Mouse (Mus musculus) layer of hippocampus, postnatal 14 days (tissue): ENCODE measurements at regions not wholly inside any gene's neighbourhood (a gene's known extent, or its start where the extent isn't known, plus 50 kb on each side); places are given as distances from the start of the nearest gene placed in this dataset.

Experiments
- DNase-seq, 2 experiments: peaks; one replicate each; pipeline ENCODE4 v3.0.0; 2021 to 2022; ENCODE audit warnings: low spot score in 2 of 2, mixed read lengths in 1 of 2

DNA sequence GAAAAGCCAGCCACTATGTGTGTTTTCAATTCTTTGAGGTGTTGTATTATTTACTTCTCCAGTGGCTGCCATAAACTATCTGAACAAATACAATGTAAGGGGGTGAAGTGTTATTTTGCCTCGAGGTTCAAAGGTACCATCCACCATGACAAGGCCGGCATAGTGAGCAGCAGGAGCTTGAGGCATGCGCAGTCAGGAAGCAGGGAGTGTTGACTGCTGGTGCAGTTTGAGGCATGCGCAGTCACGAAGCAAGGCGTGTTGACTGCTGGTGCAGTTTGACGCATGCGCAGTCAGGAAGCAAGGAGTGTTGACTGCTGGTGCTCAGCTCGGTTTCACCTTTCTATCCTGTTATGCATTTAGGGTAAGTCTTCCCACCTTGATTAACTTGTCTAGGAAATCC is 184.9 kb upstream of the Eci2 start:
- no peak for DNase-seq

DNA sequence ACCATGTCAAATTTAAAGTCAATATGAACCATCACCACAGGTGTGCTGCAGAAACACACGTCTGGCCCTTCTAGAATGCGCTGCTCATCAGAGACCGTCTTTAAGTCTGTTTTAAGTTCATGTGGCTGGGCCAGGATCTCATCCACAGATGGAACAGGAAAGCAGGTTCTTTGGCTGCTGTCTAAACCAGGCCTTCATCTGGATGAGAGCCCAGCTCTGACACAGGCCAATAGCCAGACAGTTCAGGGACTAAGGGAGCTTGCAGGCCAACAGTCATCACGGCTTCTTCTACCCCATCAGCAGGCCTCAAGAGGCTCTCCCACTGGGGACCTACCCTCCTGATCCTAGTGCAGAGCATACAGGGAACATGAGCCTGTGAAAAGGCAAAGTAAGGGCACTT is 185.4 kb upstream of the Eci2 start:
- DNase-seq = no peak

DNA sequence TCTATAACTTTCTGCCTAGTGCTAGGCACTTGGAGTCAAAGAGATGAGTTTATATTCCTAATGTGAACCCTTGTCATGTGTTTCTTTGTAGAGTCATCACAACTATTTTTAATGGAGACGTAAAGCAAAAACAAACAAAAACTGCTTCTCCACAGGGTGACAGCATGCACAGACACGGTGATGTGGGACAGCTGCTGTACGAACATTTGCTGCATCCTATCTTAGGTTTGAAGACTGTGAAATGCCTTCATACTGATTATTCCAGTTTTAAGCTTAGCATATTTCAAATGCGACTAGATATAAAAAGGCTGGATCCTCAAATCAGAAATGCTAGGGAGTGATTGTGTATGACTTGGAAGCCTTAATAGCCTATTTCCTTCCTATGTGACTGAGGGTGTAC is 187.3 kb upstream of the Eci2 start:
- DNase-seq = no peak

DNA sequence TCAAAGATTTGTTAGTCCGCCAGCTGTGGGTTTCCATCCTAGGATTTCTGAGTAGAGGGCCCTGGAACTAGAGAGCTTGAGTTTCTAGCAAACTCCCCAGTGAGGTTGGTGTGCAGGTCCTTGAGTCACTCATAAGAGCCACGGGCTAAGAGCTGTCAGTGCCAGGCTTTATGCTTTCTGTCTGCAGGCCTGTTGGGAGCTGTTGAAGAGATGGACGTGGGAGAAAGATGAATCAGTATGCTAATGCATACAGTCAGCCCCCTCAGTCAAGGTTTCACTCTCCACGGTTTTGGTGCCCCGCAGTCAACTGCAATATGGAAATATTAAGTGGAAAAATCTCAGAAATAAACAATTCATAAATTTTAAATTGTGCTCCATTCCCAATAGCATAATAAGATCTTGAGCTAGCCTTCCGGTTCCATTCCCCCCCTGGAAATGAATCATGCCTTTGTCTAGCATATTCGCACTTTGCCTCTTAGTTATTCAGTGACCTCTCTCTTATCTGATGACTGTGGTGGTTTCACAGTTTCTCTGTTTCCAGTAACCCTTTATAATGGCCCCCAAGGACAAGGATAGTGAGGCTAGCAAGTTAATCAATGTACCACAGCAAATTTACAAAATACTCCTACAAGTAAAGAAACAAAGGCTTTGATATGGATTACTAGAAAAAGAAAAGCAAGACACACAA is 199.4 kb upstream of the Eci2 start:
- no peak for DNase-seq

DNA sequence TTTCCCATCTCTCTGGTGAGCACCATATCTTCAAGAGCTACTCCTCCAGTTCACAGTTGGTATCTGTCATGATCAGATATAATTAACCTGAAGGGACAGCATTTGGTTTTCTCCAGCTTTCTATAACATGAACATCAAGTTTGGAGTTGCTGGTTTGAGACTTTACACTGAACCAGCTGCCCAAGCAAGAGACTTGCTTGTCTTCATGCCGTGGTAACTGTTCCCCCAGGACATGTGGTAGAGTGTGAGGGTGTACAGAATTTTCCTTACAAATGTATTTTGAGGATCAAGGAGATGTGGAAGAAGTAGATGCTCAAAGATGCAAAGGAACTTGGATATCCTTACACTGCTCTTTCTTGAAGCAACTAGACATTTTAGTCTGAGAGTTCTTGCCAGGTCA is 200.0 kb upstream of the Eci2 start:
- no peak for DNase-seq

DNA sequence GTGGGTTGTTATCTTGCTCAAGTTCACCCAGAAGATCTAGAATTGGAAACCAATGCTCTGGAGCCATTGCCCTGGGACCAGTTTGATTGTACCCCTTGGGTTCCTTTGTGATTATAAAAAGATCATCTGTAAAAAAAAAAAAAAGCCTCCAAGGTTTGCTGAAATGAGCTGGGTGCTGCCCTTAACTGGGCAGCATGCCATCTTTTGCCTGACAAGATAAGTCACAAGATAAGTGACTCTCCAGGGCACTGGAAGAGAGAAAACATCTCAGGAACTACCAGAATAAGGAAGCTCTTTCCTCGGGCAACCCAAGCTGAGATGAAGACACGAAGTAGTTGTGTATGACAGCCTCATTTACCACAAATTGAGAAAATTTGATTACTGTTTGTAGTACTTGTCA is 202.7 kb upstream of the Eci2 start:
- no peak for DNase-seq

DNA sequence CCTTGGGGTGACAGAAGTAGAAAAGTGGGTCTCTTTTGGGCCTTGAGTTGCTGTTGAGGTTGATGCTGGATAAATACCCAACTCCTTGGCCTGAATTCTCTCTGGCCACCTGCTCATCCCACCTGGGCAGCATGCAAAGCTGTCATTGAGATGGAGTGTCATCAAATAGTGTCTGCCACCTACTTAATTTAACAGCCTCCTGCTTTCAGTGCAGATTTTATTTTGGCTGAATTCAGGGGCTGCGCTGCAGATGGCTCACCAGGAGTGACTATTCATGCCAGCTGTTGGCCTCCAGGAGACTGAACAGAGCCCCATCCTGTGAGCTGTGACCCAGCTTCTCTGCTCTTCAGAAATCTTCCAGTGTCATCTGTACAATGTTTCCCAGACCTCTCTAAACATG is 206.7 kb upstream of the Eci2 start:
- peak in 1 of 2 experiments; percentile 6 for DNase-seq

DNA sequence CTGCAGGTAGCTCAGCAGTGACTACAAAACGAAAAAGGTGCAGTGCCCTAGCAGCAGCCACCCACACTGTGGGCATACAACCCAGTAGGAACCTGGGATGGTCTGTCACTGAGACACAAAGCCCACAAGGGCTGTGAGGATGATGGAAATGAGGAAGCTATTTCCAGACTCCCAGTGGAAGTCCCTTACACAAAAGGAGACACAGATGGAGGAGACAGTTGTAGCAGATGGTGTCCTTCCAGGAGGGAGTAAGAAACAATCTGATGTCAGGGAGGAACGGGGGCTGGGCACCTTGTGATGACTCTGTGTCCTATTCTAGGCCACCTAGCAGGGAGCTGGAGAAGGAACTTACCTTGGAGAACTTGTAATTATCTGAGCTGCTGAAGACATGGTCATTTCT is 214.5 kb upstream of the Eci2 start:
- DNase-seq = no peak

DNA sequence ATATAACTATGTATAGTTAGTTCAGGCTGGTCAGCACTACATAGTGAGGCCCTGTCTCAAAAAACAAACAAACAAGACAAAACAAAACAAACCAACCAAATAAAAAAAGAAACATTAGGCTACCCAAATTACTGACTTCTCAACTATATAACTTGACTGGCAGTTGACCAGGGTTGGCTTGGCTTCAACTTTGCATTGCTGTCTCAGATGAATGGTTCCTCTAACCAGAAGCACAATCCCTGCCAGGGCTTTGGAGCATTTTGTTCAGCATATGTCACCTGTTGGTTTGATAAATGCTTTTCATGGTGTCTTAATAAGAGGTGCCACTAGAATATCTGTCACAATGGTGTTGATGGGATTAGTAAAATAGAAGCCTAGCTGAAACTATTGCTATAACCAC is 217.1 kb upstream of the Eci2 start:
- no peak for DNase-seq

DNA sequence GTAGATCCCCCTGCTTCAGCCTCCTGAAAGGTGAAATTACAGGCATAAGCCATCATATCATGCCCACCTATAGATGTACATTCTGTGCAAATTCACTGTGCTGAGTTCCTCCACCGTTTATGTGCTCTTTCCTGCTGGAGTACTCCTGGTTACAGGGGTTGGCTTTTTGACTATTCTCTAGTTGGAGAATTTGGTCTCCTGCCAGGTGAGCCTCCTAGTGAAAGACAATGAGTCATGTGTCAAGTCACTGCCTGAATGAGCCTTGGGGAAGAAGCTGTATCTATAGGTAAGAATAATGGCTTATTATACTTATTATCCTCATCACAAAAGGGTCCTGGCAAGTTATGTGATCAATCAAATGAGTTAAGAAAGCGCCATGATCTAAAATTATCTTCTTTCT is 230.5 kb upstream of the Eci2 start:
- no peak for DNase-seq

DNA sequence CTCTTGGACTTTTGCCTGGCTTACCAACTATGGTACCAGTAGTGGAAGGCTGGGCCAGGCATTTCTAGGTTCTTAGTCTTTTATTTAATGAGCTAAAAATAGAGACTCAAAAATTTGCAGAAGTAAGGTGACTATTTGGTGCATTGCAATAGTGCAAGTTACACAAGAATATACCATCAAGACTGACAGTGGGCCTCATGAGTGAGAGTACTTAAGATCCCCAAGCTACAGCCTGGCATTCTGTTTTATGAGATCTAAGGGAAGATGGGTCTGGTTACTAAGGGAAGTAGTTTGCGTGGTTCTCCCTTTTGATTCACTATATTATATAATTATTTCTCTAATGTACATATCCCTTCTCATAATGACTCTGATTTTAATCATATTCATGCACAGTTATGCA is 231.8 kb upstream of the Eci2 start:
- DNase-seq = no peak

DNA sequence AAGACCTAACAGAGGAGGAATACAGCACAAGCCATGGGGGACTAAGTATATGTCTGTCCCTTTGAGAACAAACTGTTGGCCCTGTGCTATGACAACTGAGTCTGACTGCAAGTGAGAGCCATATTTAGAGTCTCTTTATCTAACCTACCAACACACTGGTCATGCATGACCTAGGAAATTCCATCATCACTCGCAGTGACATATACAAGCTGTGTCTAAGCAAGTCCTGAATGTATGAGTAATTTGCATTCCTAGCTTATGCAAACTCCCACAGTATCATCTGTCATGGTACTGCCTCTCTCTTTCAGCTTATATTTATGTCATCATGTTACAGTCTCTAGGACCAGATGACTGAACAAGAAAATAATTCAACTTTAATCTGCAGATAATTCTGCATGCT is 257.1 kb upstream of the Eci2 start:
- no peak for DNase-seq

DNA sequence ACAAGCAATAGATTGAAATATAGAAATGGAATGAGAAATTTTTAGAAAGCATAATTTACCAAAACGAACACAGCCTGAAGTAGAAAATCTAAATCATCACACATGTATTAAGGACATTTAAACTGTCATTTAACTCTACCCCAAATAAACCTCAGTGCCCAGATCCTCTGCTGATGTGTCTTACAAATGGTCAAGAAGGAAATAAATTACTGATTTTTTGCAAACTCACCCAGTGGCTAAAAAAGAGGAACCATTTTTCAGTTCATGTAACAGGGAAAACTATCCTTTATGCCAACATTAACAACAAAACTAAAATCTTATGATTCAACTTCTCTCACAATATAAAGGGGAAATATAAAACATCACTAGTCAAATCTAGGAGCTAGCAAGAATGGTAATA is 275.2 kb upstream of the Eci2 start:
- no peak for DNase-seq

DNA sequence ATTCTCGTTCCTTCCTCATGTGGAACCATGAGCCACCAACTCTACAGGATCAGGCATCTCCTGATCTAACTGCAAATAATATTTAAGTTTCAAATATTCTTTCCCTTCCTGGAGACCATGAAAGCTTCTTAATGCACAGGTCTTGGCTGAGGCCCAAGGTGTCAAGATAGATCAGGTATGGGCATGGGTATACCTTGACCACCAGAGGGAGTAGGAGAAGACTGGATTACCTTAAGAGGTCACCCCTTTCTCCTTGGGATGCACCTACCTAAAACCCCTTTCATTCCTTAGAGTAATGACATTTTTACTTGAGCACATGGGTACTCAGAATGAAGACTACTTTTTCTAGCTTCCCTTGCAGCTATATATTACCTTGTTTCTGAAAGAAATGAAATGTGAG is 289.9 kb upstream of the Eci2 start:
- no peak for DNase-seq

DNA sequence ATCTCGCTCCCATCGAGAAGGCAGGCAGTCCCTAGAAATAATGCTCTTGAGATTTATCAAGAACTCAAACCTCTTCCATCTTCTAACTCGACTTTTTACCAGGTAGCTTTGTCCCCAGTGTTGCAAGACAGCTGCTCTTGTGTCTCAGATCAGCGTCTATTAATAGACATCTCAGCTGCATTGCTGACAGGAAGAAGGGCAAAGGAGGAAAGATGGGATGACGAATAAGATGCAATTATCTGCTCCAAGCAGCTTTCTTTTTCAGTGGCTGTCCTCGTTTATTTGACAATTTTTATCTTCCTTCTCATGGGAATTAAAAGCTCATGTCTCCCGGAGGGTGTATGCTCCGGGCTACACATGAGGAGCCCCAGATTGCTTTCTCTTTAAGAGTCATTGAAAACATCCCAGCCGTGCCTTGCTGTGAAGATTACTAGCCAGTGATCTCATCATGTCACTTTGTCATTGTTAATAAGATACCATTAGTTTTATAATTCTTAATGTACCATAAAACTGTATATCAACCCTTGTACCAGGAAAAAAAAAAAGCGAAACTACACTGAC is 299.9 kb upstream of the Eci2 start:
- no peak for DNase-seq

DNA sequence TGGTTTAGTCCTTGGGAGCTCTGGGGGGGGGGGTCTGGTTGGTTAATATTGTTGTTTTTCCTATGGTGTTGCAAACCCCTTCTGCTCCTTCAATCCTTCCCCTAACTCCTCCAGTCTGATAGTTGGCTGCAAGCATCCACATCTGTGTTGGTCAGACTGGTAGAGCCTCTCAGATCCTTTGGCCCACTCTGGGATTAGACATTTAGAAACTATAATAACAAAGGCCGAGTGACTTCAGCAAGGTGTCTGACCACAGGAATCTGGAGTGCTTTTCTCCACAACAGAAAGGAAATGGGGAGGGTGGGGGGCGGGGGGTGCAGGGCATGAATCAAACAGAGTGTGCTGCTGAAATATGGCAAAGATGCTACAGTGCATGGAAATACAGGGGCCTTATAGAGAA is 301.4 kb upstream of the Eci2 start:
- no peak for DNase-seq

DNA sequence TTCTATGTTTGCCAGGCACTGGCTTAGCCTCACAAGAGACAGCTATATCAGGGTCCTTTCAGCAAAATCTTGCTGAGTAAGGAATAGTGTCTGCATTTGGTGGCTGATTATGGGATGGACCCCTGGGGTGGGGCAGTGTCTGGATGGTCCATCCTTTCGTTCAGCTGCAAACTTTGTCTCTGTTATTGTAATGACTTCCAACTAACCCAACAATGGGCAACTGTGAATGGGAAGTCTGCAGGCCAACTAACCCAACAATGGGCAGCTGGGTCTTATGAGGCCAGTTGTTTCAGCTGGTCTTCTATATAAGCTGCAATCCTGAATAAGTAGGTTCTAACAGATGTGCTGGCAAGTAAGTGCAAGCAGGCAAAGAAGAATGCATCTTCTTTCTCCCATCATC is 304.0 kb upstream of the Eci2 start:
- DNase-seq = no peak

DNA sequence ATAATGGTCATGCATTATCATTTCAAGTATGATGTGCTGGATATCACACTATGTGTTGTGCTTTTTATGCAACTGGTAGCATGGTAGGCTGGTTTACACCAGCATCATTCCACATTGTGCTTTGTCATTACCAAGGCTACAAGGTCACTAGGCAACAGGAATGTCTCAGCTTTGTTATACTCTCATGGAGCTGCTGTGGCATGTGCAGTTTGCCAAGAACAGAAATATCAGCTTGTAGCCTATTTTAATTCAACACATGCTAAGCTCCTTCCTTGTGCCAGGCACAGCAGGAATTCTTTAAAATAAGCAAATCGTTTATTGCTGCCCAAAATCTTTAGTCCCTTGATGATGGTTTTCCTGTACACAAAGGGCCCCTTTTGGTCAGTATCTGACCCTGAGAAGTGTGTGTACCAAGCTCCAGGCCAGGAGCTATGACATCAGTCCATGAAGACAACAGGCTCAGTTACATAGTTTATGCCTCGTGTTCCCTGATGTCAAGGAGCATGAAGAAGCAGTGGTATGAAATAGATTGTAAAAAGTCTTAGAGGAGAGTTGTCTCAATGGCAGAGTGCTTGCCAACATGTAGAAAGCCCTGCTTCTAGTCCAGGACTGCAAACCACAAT is 314.0 kb upstream of the Cdyl start:
- peak; percentile 21 to 63 for DNase-seq

DNA sequence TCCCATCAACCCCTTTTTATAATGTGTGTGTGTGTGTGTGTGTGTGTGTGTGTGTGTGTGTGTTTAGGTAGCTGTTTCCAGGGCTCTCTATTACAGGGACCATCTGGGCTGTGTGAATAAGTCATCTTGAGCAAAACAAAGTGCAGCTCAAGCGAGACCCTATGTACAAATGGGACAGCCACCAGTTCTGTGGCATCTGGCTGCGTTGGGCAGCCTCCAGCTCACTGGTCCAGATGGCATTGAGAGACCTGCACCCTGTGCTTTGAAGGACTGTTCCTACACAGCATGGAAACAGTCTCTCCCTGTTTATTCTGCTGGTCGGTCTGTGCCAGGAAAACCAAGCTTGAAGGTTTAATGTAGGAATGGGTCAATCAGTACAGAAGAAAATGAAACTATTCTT is 311.4 kb upstream of the Cdyl start:
- DNase-seq = peak; percentile 33 to 41

DNA sequence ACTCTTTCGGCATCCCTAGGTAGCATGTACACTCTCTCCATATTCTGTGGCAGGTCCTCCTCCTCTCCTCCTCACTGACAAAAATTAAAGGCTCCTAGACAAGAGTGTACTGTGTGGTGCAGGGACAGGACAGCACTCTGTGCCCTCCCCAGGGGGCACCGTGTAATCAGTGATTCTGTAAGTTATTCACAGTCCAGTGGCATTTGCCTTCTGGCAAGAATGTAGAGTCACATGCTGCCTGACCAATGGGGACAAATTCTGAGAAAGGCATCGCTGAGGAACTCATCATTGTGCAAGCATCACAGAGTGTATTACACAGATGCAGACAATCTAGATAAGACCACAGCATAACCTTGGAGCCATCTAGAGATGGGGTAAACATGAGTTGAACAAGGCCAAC is 300.3 kb upstream of the Cdyl start:
- DNase-seq = no peak

DNA sequence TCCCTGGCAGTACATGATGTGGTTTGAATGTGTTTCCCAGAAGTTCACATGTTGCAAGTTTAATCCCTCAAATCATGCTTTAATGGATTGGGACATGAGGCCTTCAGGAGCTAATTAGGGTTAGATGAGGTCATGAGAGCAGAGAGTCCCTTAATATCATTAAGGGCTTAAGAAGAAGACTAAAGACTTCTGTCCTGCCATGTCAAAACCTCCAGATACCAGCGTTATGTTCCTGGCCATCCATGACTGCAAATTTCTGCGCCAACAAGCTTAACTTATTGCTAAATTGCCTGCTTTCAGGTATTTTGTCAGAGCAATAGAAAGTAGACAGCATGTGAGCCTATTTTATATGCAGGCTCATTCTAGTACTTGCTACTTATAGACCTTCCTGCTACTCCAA is 282.1 kb upstream of the Cdyl start:
- no peak for DNase-seq

DNA sequence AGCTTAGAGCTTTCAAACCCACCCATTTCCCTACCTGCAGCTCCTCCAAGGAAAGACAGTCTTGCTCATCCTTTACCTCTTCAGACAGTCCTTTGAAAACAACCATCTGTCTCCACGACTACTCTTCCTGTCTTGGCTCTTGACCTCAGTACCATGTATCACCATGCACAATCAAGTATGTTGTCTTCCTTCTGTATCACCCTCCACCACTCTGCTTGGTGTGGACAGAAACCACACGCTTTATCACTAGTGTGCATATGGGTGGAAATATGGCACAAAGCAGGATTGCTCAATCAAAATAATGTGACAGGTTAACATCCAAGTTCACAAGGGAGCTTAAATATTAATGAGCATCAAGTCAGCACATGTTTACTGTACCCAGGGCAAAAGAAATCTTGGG is 280.1 kb upstream of the Cdyl start:
- DNase-seq = no peak
